Mouse (Mus musculus) layer of hippocampus, adult 11-12 months (tissue): ENCODE measurements around the gene Thsd7b.
"Not testable (repeated sequence)": the region's sequence is repeated elsewhere in the genome, so short reads cannot be mapped to it uniquely, and the experiment has no call there.

Source experiments
- DNase-seq: peaks from one replicate; pipeline ENCODE4 v3.0.0; 2022; ENCODE audit warnings: low spot score

Thsd7b gene

DNA sequence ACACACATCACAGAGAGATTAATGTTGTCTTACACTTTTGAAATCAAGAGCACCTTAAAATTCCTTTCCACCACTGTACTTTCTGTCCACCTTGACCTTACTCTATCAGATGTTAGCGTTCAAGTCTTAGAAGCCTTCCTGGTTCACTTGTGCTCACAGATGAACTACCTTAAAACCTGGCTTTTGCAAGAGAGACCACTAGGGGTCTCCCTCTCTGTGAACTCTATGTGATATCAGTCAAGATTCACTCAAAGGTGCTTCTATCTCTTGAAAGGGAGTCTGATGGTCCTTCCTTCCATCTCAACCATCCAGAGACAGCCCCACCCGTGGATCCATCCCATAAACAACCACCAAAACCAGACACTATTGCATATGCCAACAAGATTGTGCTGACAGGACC is 570.3 kb downstream of the Thsd7b start:
- peak; percentile 15 for DNase-seq

DNA sequence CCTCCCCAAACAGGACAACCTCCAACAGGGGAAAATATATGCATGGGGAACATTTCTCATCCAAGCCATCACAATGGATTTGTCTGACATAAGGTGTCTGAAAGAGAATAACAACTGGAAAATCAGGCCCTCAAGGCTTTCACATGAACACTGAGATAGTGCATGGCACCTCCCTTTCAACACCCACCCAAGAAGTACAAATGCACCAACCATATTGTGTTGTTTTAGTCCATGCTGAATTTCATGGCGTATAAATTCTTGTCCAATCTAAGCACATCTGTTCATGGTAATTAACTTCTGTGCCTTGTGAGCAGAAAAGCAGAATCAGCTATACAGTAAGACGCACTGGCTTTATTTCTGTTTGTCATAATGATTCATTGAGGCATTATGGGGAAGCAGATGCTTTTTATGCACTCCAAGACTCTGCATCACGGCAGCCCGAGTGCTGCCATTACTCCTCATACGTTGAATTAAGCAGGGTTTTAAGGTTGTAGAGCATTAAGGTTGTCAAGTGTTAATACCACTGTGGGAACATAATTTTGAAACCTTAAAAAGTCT is 577.0 kb downstream of the Thsd7b start:
- no peak for DNase-seq

DNA sequence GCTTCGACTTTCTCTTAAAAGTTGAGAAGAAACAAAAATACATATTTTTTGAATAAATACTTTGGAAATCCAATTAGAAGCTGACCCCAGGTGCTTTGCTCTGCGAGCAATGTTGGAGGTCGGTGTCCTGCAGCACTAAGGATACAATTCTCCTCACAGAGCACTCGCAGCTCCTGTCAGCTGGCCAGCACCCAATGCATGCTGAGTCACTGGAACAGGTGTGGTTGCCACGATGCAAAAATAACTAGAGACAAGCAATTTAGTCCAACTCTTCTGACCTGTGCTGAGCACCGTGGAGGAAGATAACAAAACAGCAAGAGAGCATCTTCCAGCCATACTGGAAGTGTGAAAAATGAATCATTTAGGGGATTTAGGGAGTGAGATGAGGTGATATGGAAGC is 594.6 kb downstream of the Thsd7b start:
- DNase-seq = no peak

DNA sequence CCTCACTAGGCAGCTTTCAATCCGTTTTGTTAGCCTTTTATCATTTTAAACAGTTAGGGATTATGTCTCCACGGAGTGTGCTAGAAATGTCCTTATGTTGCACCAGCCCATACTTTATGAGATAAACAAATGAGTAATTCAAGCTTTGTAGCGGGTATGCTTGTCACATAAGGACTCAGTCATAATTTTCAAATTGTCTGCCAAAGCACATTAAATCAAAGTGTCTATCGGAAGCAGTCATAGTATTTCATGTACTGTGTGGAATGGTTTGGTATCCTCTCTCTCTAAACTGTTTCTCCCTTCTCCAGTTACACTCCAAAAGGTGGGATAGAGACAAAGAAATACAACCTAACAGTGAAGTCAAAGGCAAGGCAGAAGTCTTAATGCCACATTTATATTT is 601.3 kb downstream of the Thsd7b start:
- no peak for DNase-seq

DNA sequence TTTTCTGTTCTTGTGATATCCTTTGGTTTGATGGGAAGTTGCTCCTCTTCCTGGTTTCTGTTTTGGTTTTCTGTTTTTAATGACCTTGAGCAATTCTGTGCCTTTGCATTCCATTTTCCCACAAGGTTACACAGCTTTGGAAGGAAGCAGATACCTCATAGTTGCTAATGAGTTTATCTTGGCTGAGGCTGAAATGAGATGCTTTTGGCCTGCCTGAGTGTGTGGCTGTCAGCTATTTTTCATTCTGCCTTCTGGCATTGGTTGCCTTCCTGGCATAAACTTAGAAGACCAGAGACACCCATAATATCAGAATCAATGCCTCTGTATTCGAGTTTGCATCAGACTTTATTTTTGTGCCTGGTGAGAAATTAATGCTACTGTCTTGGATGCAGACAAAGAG is 614.8 kb downstream of the Thsd7b start:
- no peak for DNase-seq

DNA sequence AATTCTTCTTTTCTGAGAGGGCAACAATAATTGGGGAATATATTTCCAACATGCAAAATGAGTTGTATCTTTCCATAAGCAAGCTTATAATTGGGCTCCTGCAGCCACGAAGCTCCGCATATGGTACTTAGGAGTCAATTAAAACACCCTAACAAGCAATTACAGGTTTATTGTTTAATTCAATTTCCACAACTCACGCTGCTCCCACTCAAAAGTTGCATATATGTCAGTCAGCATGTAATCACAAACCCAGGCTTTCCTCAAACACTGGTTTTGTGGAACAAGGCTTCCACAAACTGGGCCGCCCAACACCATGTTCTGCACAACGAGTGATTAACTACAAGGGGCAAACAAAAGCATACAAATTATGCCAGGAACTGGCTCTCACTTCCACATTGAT is 625.0 kb downstream of the Thsd7b start:
- no peak for DNase-seq

DNA sequence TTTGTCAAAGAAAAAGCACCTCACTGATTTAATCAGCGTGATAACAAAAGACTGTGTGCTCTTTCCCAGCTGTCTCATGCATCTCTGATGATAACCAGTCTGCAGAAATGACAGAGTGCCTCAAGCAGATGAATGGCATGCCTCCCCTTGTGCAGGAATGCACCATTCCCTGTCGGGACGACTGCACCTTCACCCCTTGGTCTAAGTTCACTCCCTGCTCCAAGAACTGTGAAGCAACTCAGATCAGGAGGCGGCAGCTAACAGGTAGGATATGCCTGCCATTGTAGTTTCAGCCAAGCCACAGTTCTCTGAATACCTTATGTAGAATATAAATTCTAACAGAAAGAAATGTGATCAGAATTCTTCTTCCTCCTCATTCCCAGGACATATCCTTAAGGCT is 642.4 kb downstream of the Thsd7b start:
- DNase-seq = no peak

DNA sequence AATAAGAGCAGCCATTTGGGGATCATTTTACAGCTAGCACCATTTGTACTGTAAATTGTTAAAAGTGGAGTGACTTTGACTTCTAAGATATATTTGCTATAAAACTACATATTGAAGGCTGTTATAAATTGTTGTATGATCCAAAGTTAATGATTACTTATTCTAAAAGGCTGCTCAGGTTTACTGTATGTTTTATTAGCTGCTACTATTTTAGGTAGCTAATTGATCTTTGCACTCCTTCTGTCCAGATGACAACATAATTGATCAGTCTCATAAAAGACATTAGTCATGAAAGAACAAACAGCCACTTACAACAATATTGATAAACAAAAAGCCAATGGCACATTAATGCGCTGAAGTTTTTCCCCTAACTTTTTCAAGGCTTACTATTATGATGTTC is 644.5 kb downstream of the Thsd7b start:
- DNase-seq = no peak

DNA sequence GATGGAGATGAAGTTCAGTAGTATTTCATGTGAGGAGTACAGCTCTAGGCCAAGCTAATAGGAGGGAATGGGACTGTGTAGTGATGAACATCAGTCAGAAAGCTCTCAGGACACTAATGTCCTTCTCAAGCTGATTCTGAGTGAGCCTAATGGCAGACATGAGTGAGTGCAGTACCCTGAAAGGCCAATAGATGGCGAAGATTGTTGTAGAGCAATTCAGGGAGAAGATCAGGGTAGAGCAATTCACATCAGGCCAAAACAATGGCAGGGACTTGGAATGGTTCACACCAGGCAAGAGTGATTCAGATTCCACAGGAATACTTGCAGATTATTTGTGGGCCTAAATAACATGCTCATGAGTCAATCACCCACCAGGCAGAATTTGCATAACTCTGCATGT is 646.3 kb downstream of the Thsd7b start:
- no peak for DNase-seq

DNA sequence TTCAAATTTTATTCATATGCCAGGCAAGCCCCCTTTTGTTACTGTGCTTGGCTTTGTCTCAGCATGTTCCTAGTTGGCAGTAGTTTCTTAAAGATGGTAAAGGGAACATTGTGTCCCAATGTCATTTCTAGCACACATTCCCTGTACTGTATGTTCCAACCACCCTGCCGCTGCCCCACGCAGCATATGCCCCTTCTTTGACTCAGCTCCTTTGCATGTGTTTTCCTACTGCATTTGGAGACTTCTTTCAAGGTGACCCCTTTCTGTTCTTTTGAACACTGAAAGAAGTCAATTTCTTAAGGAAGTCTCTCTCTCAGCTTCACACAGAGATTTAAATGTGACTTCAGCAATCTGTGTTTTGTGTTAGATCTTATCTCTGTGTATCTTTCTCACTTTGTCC is 657.9 kb downstream of the Thsd7b start:
- DNase-seq = peak; percentile 21

DNA sequence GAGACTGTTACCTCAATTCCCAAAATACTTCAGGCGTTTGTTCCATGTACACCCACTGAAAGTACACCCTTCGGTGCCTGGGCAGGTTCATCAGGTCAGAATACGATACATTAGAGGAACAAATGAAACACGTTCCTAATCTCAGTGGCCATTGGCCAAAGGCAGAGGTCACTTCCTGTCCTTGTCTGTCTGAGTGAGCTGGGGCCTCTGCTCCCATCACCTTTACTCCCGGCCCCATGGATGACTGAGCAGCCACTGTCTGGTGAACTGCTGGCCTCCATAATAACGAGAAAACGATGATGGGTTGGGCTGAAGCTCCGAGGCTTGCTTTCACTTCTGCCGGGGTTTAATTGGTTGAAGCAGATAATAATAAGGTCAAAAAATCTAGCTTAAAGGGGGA is 670.0 kb downstream of the Thsd7b start:
- DNase-seq = no peak

DNA sequence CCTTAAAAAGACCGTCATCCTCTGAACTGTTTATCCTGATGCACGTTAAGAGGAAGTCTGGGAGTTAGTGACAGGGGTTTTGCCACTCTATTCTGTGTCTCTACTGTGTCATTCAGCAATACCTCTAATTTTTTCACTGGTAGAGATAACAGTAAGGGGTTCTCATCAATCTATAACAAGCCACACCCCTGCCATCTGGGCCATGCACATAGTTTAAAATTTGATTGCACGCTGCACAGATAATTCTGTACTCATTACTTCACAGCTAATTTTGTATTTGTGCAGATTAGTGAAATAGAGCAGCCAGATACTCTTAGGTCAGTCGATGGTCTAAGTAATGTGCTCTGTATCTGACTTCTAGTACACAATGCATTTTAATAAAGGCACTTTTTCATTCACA is 673.9 kb downstream of the Thsd7b start:
- no peak for DNase-seq

DNA sequence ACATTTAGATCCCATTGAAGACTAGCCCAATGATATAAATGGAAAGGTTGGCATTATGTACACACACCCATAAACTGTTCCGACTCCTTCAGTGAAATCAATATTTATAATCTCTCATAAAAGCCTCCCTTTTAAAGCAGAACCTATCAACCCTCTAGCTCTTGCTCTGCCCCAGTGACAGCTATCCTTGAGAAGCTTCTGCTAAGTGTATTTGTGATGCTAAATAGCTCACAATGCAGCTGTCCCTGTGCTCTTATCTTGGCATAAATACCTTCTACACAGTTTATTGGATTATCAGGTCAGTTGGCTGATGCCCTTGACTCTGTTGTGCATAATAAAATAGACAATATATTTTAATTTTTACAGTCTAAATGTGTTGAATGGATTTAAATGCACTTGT is 682.4 kb downstream of the Thsd7b start:
- no peak for DNase-seq

DNA sequence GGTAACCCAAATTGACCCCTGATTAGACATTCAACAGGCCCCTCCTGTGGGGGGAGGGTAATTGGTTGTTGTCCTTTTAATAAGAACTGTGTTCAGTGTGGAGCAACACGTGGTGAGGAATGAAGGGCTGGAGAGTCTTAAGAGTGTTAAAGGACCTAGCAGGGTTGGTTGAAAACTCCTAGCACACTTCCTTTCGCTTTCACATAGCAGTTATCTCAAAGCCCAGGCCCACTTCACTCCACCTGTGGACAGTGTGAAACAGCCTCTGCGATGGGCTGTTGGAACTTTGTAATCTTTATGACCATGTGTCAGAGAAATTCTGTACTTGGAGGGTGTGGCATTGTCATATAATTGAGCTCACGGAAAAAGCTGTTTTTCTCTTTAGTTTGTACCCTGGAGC is 683.5 kb downstream of the Thsd7b start:
- DNase-seq = no peak

DNA sequence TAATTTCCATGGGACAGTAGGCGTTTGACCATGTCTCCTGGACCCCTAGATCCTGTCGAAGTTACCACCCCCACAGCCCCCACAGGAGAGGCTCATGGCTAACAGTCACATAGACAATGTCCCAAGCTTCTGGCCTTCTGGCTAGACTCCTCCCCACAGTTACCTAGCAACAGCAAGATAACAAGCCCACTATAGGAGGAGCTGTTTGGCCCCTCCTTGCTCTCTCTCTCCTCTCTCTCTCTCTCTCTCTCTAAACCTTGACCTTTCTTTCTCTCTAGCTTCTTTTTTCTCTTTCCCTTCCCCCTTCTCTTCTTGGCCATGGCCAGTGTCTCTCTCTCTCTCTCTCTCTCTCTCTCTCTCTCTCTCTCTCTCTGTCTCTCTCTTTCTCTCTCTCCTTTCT is 686.2 kb downstream of the Thsd7b start:
- not testable (repeated sequence) for DNase-seq

DNA sequence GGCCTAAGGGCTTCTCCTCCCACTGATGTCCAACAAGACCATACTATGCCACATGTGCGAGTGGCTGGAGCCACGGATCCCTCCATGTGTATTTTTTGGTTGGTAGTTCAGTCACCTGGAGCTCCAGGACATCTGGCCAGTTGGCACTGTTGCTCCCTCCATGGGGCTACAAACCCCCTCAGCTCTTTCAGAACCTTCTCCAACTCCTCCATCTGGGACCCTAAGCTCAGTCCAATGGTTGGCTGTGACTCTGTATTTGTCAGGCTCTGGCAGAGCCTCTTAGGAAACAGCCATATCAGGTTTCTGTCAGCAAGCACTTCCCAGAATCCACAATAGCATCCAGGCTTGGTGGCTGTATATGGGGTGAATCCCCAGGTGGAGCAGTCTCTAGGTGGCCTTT is 690.1 kb downstream of the Thsd7b start:
- DNase-seq = no peak

DNA sequence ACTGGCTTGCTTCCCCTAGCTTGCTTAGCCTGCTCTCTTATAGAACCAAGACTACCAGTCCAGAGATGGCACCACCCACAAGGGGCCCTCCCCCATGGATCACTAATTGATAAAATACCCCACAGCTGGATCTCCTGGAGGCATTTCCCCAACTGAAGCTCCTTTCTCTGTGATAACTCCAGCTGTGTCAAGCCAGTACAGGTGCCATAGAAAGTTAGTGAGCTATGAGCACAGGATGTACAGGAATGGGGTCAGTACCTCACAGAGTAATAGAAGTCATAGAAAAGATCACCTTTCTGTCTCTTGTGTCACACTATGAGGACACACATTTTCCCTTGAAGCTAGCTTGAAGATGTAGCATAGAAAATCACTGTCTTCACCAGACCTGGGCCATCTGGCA is 716.1 kb downstream of the Thsd7b start:
- DNase-seq = not testable (repeated sequence)

DNA sequence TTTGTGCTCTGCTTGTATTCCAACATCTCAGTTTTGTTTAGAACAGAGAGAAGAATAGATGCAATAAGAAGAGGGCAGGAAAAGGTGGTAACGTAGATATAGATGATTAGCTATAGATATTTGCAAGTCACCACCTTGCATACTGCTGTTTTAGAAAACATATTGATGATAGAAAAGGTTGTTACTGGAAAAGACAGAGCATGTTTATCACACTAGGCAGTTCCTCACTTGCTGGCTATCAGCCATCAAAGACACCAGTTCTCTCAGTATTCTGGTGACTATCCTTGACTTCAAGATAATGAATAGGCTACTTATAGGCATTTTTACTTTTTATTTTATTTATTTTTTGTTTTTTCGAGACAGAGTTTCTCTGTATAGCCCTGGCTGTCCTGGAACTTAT is 717.7 kb downstream of the Thsd7b start:
- DNase-seq = no peak

DNA sequence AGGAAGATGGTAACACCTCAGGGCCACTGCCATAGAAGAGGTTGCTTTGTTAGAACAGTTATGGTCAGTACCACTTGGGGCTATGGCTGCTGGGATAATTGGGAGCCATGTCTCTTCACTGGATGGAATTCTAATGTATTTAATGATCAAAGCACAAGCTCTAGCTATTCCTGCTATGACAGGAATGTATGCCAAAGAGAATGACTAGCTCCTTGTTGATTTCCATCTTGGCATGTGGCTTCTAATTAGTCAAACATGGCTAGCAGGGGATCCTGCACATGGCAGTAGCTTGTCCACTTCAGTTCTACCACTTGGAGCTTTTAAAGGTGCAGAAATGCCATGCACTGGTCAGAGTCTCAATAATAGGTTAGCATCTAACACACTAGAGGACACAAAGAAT is 781.9 kb downstream of the Thsd7b start:
- DNase-seq = no peak

DNA sequence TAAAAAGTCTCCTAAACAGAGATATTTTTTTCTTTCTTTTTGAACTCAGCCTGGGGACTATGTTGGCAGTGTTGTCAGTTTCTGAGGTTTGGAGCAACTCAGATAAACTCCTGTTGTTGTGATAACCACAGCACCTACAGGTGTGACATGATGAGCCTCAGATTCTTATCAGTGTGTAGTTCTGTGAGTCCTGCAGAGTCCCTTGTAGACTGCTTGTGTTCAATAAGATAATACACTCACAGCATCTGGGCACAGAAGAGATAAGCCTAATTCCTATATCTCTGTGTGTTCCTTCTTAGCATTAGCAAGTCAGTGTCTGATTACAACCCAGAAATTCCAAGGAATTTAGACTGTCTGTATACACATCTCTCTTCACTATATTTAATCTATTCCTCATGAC is 789.0 kb downstream of the Thsd7b start:
- no peak for DNase-seq

DNA sequence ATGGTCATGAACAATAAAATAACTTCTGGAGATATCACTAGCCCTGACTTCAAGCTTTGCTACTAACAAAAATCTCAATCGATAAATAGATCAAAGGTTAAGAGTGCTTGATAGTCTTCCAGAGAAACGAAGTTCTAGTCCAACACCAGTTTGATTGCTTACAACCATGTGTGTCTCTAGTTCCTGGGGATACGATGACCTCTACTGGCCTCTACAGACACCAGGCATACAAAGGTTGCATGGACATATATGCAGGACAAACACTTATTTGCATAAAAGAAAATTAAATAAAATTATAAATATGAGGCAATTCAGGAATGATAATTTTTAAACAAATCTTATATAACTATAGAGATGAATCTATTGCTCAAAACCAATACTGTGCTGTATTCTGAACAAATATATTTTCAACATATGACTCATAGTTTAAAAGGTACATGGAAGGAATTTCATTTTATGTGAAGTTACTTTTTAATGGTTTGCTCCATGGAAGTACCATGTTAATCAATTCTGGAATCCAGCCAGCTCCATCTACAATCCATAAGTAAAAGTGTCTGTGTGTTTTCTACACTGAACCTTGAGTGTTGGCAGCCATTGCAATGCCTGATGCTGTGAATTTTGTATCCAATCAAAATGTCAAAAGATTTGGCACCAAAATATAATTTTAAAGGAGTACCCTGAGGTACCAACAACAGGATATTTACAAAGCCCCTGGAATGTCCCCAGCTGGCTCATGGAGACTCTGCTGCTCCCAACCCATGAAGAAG is 793.3 kb downstream of the Thsd7b start:
- DNase-seq = no peak

DNA sequence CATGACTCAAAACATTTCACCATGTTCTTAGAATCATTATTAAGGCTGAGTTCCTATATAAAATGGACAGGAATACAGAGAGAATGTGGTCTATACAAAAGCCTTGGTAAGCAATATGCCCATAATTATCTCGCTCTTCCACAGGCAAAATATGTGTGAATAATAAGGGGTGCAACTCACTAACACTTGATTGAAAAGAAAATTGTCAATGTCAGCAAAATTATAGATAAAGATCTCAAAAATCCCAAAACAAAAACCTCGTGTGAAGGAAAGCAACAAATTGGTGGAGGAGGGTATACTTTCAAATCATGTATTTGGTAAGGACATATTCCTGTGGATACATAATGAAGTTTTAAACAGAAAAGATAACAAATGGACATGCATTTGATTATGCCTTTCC is 810.7 kb downstream of the Thsd7b start:
- DNase-seq = no peak

DNA sequence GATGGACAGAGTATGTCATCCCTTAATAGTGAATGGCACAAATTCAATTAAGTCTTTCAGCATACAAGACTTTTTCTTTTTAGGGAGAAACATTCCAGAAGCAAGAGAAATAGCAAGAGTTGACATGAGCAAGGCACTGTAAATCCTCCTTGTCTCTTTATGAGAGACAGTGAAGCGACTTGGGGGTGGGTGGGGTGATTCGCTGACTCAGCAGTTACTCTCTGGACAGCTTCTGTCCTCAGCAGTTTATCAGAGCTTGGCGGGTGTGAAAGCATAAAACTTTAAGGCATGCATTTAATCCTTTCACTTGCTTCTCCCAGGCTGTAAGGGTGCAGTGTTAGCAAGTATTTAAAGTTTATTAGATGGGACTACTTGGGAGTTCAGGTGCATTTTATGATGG is 812.1 kb downstream of the Thsd7b start:
- DNase-seq = no peak

DNA sequence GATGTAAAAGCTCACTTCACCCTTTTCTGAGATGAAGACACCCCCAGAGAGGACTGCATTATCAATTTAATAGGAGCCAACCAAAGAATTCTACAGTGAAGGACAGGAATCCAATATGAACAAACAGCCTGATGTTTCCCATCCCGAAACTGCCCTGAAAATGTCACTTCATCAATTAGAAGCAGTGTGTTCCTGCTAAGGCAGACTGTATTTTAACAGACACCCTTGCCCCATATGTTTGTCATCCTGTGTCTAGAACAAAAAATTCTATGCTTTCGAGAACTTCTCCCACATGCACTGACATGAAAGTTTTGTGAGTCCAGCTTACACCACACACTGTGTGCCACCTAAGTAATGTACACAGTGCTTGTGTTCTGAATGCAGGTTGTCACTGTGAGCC is 812.8 kb downstream of the Thsd7b start:
- DNase-seq = peak; percentile 24
